Mouse (Mus musculus) MEL (cell line): Measurements from ENCODE around the gene Eml2. TPM values are rescaled to one million over a fixed set of nuclear protein-coding genes. Genes with fewer than 3 reads are reported as not detected.
A peak's percentile ranks its signal among the peaks of the same experiment; 100 is the strongest.

Source experiments
- DNase-seq: peaks from one replicate; pipeline ENCODE4 v3.0.0; 2011; ENCODE audit warnings: low read depth, low spot score
- H3K27ac ChIP-seq: 2 replicates; pipeline ENCODE4 v1.5.1; 2012; ENCODE audit warnings: low read depth, mild to moderate bottlenecking, control low read depth, low read length, moderate library complexity; ENCODE audit not compliant: control insufficient read depth
- H3K27me3 ChIP-seq, 2 experiments: fragments of 150-350 bp in 1 of 2; sonication (generic) in 1 of 2; 2 replicates each; pipeline ENCODE4 v1.6.1; 2012; ENCODE audit warnings: low read length in 2 of 2, mild to moderate bottlenecking in 2 of 2, improper control_type of control experiment in 1 of 2, moderate library complexity in 1 of 2; ENCODE audit not compliant: insufficient read depth in 2 of 2, control insufficient read depth in 1 of 2
- H3K36me3 ChIP-seq, 2 experiments: 2 replicates each; pipeline ENCODE4 v1.6.1; 2012 to 2014; ENCODE audit warnings: low read length in 2 of 2, improper control_type of control experiment in 1 of 2, inconsistent platforms in 1 of 2, mild to moderate bottlenecking in 1 of 2; ENCODE audit not compliant: insufficient read depth in 2 of 2, control insufficient read depth in 1 of 2
- H3K4me1 ChIP-seq, 2 experiments: fragments of 150-350 bp in 1 of 2; sonication (generic) in 1 of 2; 2 replicates each; pipeline ENCODE4 v1.6.1; 2012; ENCODE audit warnings: low read length in 2 of 2, improper control_type of control experiment in 1 of 2, mild to moderate bottlenecking in 1 of 2; ENCODE audit not compliant: insufficient read depth in 2 of 2, control insufficient read depth in 1 of 2
- H3K4me3 ChIP-seq, 2 experiments: fragments of 150-350 bp in 1 of 2; sonication (generic) in 1 of 2; 2 replicates each; pipeline ENCODE4 v1.5.1; 2012; ENCODE audit warnings: low read depth in 2 of 2, low read length in 2 of 2, mild to moderate bottlenecking in 2 of 2, moderate library complexity in 2 of 2, control low read depth in 1 of 2, improper control_type of control experiment in 1 of 2; ENCODE audit not compliant: control insufficient read depth in 1 of 2, insufficient read depth in 1 of 2
- H3K79me2 ChIP-seq: 2 replicates; pipeline ENCODE4 v1.6.1; 2012; ENCODE audit warnings: mild to moderate bottlenecking, low read length, moderate library complexity; ENCODE audit not compliant: control insufficient read depth, poor library complexity, insufficient read depth
- H3K9ac ChIP-seq: 2 replicates; pipeline ENCODE4 v1.6.1; 2012; ENCODE audit warnings: low read depth, mild to moderate bottlenecking, control low read depth, low read length, moderate library complexity; ENCODE audit not compliant: control insufficient read depth, poor library complexity, severe bottlenecking
- H3K9me3 ChIP-seq: fragments of 150-350 bp; sonication (generic); replicated peaks from 2 replicates; pipeline ENCODE4 v1.6.1; 2012; ENCODE audit warnings: mild to moderate bottlenecking, low read length, improper control_type of control experiment, moderate library complexity; ENCODE audit not compliant: insufficient read depth
- BHLHE40 ChIP-seq: IDR thresholded peaks from 2 replicates; pipeline ENCODE4 v1.6.1; 2012; ENCODE audit warnings: low read depth, mild to moderate bottlenecking, inconsistent platforms, low read length, improper control_type of control experiment, borderline replicate concordance
- CHD2 ChIP-seq: IDR thresholded peaks from 2 replicates; pipeline ENCODE4 v1.6.1; 2011; ENCODE audit warnings: low read length, improper control_type of control experiment
- CTCF ChIP-seq, 3 experiments: IDR thresholded peaks in 2 of 3; conservative IDR thresholded peaks in 1 of 3; 2 replicates each; pipeline ENCODE4 v1.5.1; 2011 to 2012; ENCODE audit warnings: low read length in 3 of 3, low read depth in 2 of 3, mild to moderate bottlenecking in 2 of 3, improper control_type of control experiment in 1 of 3, inconsistent platforms in 1 of 3, mixed read lengths in 1 of 3, moderate library complexity in 1 of 3; ENCODE audit not compliant: control insufficient read depth in 1 of 3, insufficient read depth in 1 of 3, poor library complexity in 1 of 3, severe bottlenecking in 1 of 3
- E2F4 ChIP-seq: IDR thresholded peaks from 2 replicates; pipeline ENCODE4 v1.6.1; 2011; ENCODE audit warnings: low read depth, low read length, improper control_type of control experiment, borderline replicate concordance
- ELF1 ChIP-seq: IDR thresholded peaks from 2 replicates; pipeline ENCODE4 v1.6.1; 2014; ENCODE audit warnings: low read depth, mild to moderate bottlenecking, inconsistent platforms, low read length, improper control_type of control experiment, moderate library complexity
- EP300 ChIP-seq, 2 experiments: IDR thresholded peaks; 2 replicates each; pipeline ENCODE4 v1.6.1; 2011; ENCODE audit warnings: improper control_type of control experiment in 2 of 2, low read length in 2 of 2, low read depth in 1 of 2, mild to moderate bottlenecking in 1 of 2
- ETS1 ChIP-seq: IDR thresholded peaks from 2 replicates; pipeline ENCODE4 v1.6.1; 2012; ENCODE audit warnings: low read depth, mild to moderate bottlenecking, inconsistent platforms, low read length, improper control_type of control experiment, moderate library complexity
- GABPA ChIP-seq: IDR thresholded peaks from 2 replicates; pipeline ENCODE4 v1.6.1; 2012; ENCODE audit warnings: low read depth, mild to moderate bottlenecking, inconsistent platforms, low read length, improper control_type of control experiment, moderate library complexity
- GATA1 ChIP-seq: IDR thresholded peaks from 2 replicates; pipeline ENCODE4 v1.6.1; 2011; ENCODE audit warnings: low read depth, low read length, improper control_type of control experiment
- KAT2A ChIP-seq: conservative IDR thresholded peaks from 2 replicates; pipeline ENCODE4 v1.6.1; 2012; ENCODE audit warnings: low read depth, low read length, improper control_type of control experiment, inconsistent platforms
- MAX ChIP-seq: IDR thresholded peaks from 2 replicates; pipeline ENCODE4 v1.6.1; 2011; ENCODE audit warnings: low read length, improper control_type of control experiment
- MEF2A ChIP-seq: IDR thresholded peaks from 2 replicates; pipeline ENCODE4 v1.6.1; 2014; ENCODE audit warnings: low read depth, mild to moderate bottlenecking, inconsistent platforms, low read length, improper control_type of control experiment; ENCODE audit not compliant: poor library complexity, insufficient replicate concordance, severe bottlenecking; ENCODE audit errors: extremely low read depth
- MYB ChIP-seq: IDR thresholded peaks from 2 replicates; pipeline ENCODE4 v1.6.1; 2011; ENCODE audit warnings: mild to moderate bottlenecking, low read depth, low read length, improper control_type of control experiment
- MYC ChIP-seq: IDR thresholded peaks from 2 replicates; pipeline ENCODE4 v1.6.1; 2011; ENCODE audit warnings: low read depth, mild to moderate bottlenecking, low read length, improper control_type of control experiment, moderate library complexity
- NELFE ChIP-seq: IDR thresholded peaks from 2 replicates; pipeline ENCODE4 v1.6.1; 2011; ENCODE audit warnings: low read depth, low read length, improper control_type of control experiment
- NRF1 ChIP-seq: IDR thresholded peaks from 2 replicates; pipeline ENCODE4 v1.6.1; 2014; ENCODE audit warnings: low read depth, mild to moderate bottlenecking, inconsistent platforms, low read length, improper control_type of control experiment, moderate library complexity; ENCODE audit not compliant: poor library complexity, insufficient read depth, severe bottlenecking
- POLR2A ChIP-seq, 2 experiments: IDR thresholded peaks; 2 replicates each; pipeline ENCODE4 v1.6.1; 2011 to 2012; ENCODE audit warnings: low read length in 2 of 2, mild to moderate bottlenecking in 2 of 2, control low read depth in 1 of 2, improper control_type of control experiment in 1 of 2, low read depth in 1 of 2, moderate library complexity in 1 of 2; ENCODE audit not compliant: control insufficient read depth in 1 of 2, insufficient read depth in 1 of 2, poor library complexity in 1 of 2
- RCOR1 ChIP-seq: IDR thresholded peaks from 2 replicates; pipeline ENCODE4 v1.6.1; 2012; ENCODE audit warnings: low read depth, mild to moderate bottlenecking, inconsistent platforms, low read length, improper control_type of control experiment
- SIN3A ChIP-seq: IDR thresholded peaks from 2 replicates; pipeline ENCODE4 v1.6.1; 2012; ENCODE audit warnings: low read length, improper control_type of control experiment, inconsistent platforms
- TAL1 ChIP-seq: IDR thresholded peaks from 2 replicates; pipeline ENCODE4 v1.6.1; 2012; ENCODE audit warnings: mild to moderate bottlenecking, inconsistent platforms, low read length, moderate library complexity, mixed read lengths
- TBP ChIP-seq: IDR thresholded peaks from 2 replicates; pipeline ENCODE4 v1.8.0; 2011; ENCODE audit warnings: low read depth, low read length, improper control_type of control experiment
- TCF12 ChIP-seq: IDR thresholded peaks from 2 replicates; pipeline ENCODE4 v1.6.1; 2014; ENCODE audit warnings: low read depth, mild to moderate bottlenecking, inconsistent platforms, low read length, improper control_type of control experiment, moderate library complexity
- USF1 ChIP-seq: IDR thresholded peaks from 2 replicates; pipeline ENCODE4 v1.6.1; 2014; ENCODE audit warnings: low read depth, mild to moderate bottlenecking, inconsistent platforms, low read length, improper control_type of control experiment, moderate library complexity
- ZKSCAN1 ChIP-seq: IDR thresholded peaks from 2 replicates; pipeline ENCODE4 v1.6.1; 2012; ENCODE audit warnings: low read depth, mild to moderate bottlenecking, inconsistent platforms, low read length, improper control_type of control experiment, moderate library complexity
- ZMIZ1 ChIP-seq: IDR thresholded peaks from 2 replicates; pipeline ENCODE4 v1.6.1; 2012; ENCODE audit warnings: low read depth, mild to moderate bottlenecking, inconsistent platforms, low read length, improper control_type of control experiment, moderate library complexity
- ZNF384 ChIP-seq: IDR thresholded peaks from 2 replicates; pipeline ENCODE4 v1.6.1; 2012; ENCODE audit warnings: low read depth, mild to moderate bottlenecking, inconsistent platforms, low read length, improper control_type of control experiment
- polyA plus RNA-seq, 2 experiments: library from polyadenylated mRNA; stranded (reverse) in 1 of 2; unstranded in 1 of 2; fragments of >175 nt in 1 of 2; fragments of >200 nt in 1 of 2; gene quantifications; 2 replicates each; pipeline versions ENCODE4 v1.2.1 to v1.2.4; 2012; ENCODE audit warnings: low replicate concordance in 2 of 2, low read depth in 1 of 2; ENCODE audit not compliant: insufficient read length in 2 of 2, insufficient read depth in 1 of 2, missing spikeins in 1 of 2
- total RNA-seq: library from RNA; depleted of rRNA; stranded (reverse); fragments of 300-350 nt; gene quantifications from 2 replicates; pipeline ENCODE4 v1.2.3, GENCODE M21; 2012

The Eml2 gene
- total and polyA plus RNA-seq, 3 experiments: 22.0 to 43.6 TPM; not detected in 1

GRCm38 (mm10) chr7:19148180-19148874 lies 27.9 kb upstream of the Eml2 start:
- H3K9ac ChIP-seq: peak overlapping the region; percentile 85
- peaks cover 4 to 17% of the 10 kb centered on the region in 2 experiments; a peak in 3 of 4 replicates for H3K4me1 ChIP-seq
- peaks cover 14% of the 10 kb centered on the region for H3K79me2 ChIP-seq
- no peaks in the 10 kb centered on the region for H3K9me3 ChIP-seq
- TF ChIP-seq E2F4 (0 out of 2 replicates have a peak, but pooled peaks have one; percentile 7), EP300 (IDR thresholded peaks at IDR 0.05; ENCODE audit: low read depth in 1 of 2, low read length in 2 of 2) (peak in 1 of 2 experiments; percentile 27; a peak in 1 of 4 replicates), KAT2A (no peak), GATA1 (peak; percentile 55; the same call in 1 of the 2 replicates), GABPA (no peak), MAX (no peak), CTCF (IDR thresholded peaks at IDR 0.05 in 2 of 3, conservative IDR thresholded peaks at IDR 0.05 in 1 of 3; ENCODE audit: control insufficient read depth in 1 of 3, insufficient read depth in 1 of 3, low read depth in 2 of 3, low read length in 3 of 3, poor library complexity in 1 of 3, severe bottlenecking in 1 of 3) (no peak)
- TF ChIP-seq, all 39 proteins: peak for 3
- peaks cover 0 to 6% of the 10 kb centered on the region in 2 experiments; a peak in 2 of 4 replicates for H3K36me3 ChIP-seq
- DNase-seq: no peak
- H3K4me3 ChIP-seq: peak overlapping the region; percentile 71 to 89
- no peaks in the 10 kb centered on the region for H3K27me3 ChIP-seq
- H3K27ac ChIP-seq: peak overlapping the region; percentile 94

- peak within 1 kb of the TSS; percentile 88 to 89 for H3K4me3 ChIP-seq
- no peaks in the 10 kb centered on the region for H3K9me3 ChIP-seq
- peaks cover 4 to 17% of the 10 kb centered on the region in 2 experiments; a peak in 3 of 4 replicates for H3K4me1 ChIP-seq
- H3K9ac ChIP-seq: peak within 1 kb of the TSS; percentile 94
- peaks cover 0 to 6% of the 10 kb centered on the region in 2 experiments; a peak in 2 of 4 replicates for H3K36me3 ChIP-seq
- DNase-seq: peak; percentile 100
- H3K27me3 ChIP-seq: no peaks in the 10 kb centered on the region
- H3K79me2 ChIP-seq: peaks cover 14% of the 10 kb centered on the region
- peak within 1 kb of the TSS; percentile 94 for H3K27ac ChIP-seq
- TF ChIP-seq SIN3A (peak; percentile 17; the same call in 1 of the 2 replicates), ETS1 (peak; percentile 46), BHLHE40 (no peak), CHD2 (peak; percentile 27; the same call in 1 of the 2 replicates), TCF12 (peak; percentile 45), ZKSCAN1 (no peak), NRF1 (no peak), TAL1 (peak; percentile 42; the same call in 1 of the 2 replicates), ZMIZ1 (peak; percentile 78), RCOR1 (no peak), MYC (peak; percentile 67), GABPA (no peak), ELF1 (peak; percentile 87), TBP (peak; percentile 82), CTCF (IDR thresholded peaks at IDR 0.05 in 2 of 3, conservative IDR thresholded peaks at IDR 0.05 in 1 of 3; ENCODE audit: control insufficient read depth in 1 of 3, insufficient read depth in 1 of 3, low read depth in 2 of 3, low read length in 3 of 3, poor library complexity in 1 of 3, severe bottlenecking in 1 of 3) (0 out of 6 replicates have a peak, but pooled peaks of 1 of the 3 experiments have one; percentile 8), MYB (0 out of 2 replicates have a peak, but pooled peaks have one; percentile 28), GATA1 (no peak), KAT2A (0 out of 2 replicates have a peak, but pooled peaks have one; percentile 41), E2F4 (0 out of 2 replicates have a peak, but pooled peaks have one; percentile 8), MAX (0 out of 2 replicates have a peak, but pooled peaks have one; percentile 41), ZNF384 (no peak), NELFE (peak; percentile 77), MEF2A (no peak), POLR2A (IDR thresholded peaks at IDR 0.05; ENCODE audit: control insufficient read depth in 1 of 2, insufficient read depth in 1 of 2, low read depth in 1 of 2, low read length in 2 of 2, poor library complexity in 1 of 2) (peak; percentile 72 to 83), USF1 (0 out of 2 replicates have a peak, but pooled peaks have one; percentile 13)
Observed at GRCm38 (mm10) chr7:19148875-19149541, 27.2 kb upstream of the Eml2 start, which contains the start of gene Qpctl. TSS of gene Qpctl (minus strand) at chr7:19149291.
